ENCODE assay signal across 8 mouse cellular contexts in genomic region chr4:64046831-64047493, GRCm38 (mm10). TPM values are rescaled to one million over a fixed set of nuclear protein-coding genes. Genes with fewer than 3 reads are reported as not detected.
A peak's percentile ranks its signal among the peaks of the same experiment; 100 is the strongest.
DNase-seq lines count a peak whose midpoint lies in the region; ATAC-seq lines count a peak whose summit lies in the region.

Gene Tnc, minus strand, starts transcription at chr4:64047015.

- H3K9ac ChIP-seq in liver, embryonic 15.5 days, result no peak within 1 kb of the TSS

- H3K4me1 ChIP-seq in liver, embryonic 15.5 days (replicated peaks), result no peaks in the 10 kb centered on the region

- intact Hi-C loops in heart, postnatal 36 days (cut with DNase I), result no loop called here

- no peaks in the 10 kb centered on the region for H3K9me3 ChIP-seq in liver, embryonic 15.5 days (replicated peaks)

- WGBS in liver, embryonic 15.5 days (ENCODE audit: insufficient replicate concordance), result 1% methylated on average over 26 of the region's 26 CpGs

- no peaks in the 10 kb centered on the region for H3K36me3 ChIP-seq in liver, embryonic 15.5 days (replicated peaks)

- H3K4me2 ChIP-seq in liver, embryonic 15.5 days, result no peak within 1 kb of the TSS; the same call in 1 of the 2 replicates

- H3K27ac ChIP-seq in liver, embryonic 15.5 days (replicated peaks), result no peak within 1 kb of the TSS

- H3K27me3 ChIP-seq in liver, embryonic 15.5 days, result peaks cover 22% of the 10 kb centered on the region

- ATAC-seq in frontal cortex, adult (ENCODE audit: low TSS enrichment), result peak; percentile 95
- ATAC-seq in liver, embryonic 15.5 days (ENCODE audit: insufficient read depth), result no peak

- peak; percentile 23 for DNase-seq in urinary bladder, adult 2 months (ENCODE audit: low spot score)
- no peak for DNase-seq in urinary bladder, postnatal 10 days (ENCODE audit: low spot score)
- peak; percentile 32 for DNase-seq in heart, postnatal 36 days
- DNase-seq in layer of hippocampus, adult 18-20 months (ENCODE audit: low spot score in 2 of 2), result peak; percentile 51 to 75
- DNase-seq in ovary, postnatal 36 days (ENCODE audit: low spot score), result peak; percentile 42
- no peak for DNase-seq in thymus, postnatal 4 days

- H3K4me3 ChIP-seq in liver, embryonic 15.5 days (replicated peaks), result peak within 1 kb of the TSS; percentile 8; the same call in 1 of the 2 replicates

RNA-seq across cellular contexts. Expression of gene Tnc, which starts in this region (rescaled TPM):
- polyA plus RNA-seq in urinary bladder, adult 2 months (2012; rRNA removed), result 69.9 and 81.8 TPM in 2 replicates
- under 1 TPM; 0.46 to 0.56 TPM for total RNA-seq in heart, postnatal 36 days (2021)
- total RNA-seq in layer of hippocampus, adult 18-20 months (2021), result 1 to 10 TPM; 2.0 to 2.6 TPM
- 2.5 and 3.2 TPM in 2 replicates for polyA plus RNA-seq in liver, embryonic 15.5 days (2015; fragmentation: Nextera tagmentation; extraction: Ambion mirVana)

Comparison
In these comparisons a context has a peak if more than half of its experiments do, and no peak if none do; other contexts are left out.
1. RNA of gene Tnc (polyA plus RNA-seq): 69.9 to 81.8 TPM in urinary bladder, adult 2 months; 2.5 to 3.2 TPM in liver, embryonic 15.5 days; every median in the first group is over 10 times any median in the second.
2. DNase-seq: peak in urinary bladder, adult 2 months (single experiment), layer of hippocampus, adult 18-20 months (2 of 2) and ovary, postnatal 36 days (single experiment); none in urinary bladder, postnatal 10 days (single experiment) and thymus, postnatal 4 days (single experiment).
3. Peak in DNase-seq in heart, postnatal 36 days; RNA of the gene not detected or under 1 TPM.